Mouse (Mus musculus) ES-E14 (cell line): ENCODE measurements around the gene Noxa1.

Experiments used
- CHD2 ChIP-seq: IDR thresholded peaks from 2 replicates; pipeline ENCODE4 v1.6.1; 2014; ENCODE audit warnings: mild to moderate bottlenecking, low read depth, low read length, inconsistent platforms
- HCFC1 ChIP-seq: IDR thresholded peaks from 2 replicates; pipeline ENCODE4 v1.6.1; 2012; ENCODE audit warnings: low read length, inconsistent platforms, borderline replicate concordance; ENCODE audit not compliant: insufficient read depth
- MAFK ChIP-seq: IDR thresholded peaks from 2 replicates; pipeline ENCODE4 v1.6.1; 2014; ENCODE audit warnings: mild to moderate bottlenecking, low read depth, low read length, inconsistent platforms; ENCODE audit not compliant: insufficient read depth
- ZNF384 ChIP-seq: IDR thresholded peaks from 2 replicates; pipeline ENCODE4 v1.6.1; 2012; ENCODE audit warnings: low read depth, low read length, inconsistent platforms

GRCm38 (mm10) chr2:25109487-25109886, 14.5 kb upstream of the Noxa1 start:
- TF ChIP-seq ZNF384 (no peak), HCFC1 (no peak), CHD2 (no peak), MAFK (no peak)
